Mouse (Mus musculus) liver, adult 2 months (tissue): ENCODE data around the gene Gdf7.

ENCODE experiments used
- CTCF ChIP-seq: fragments of 200-500 bp; IDR thresholded peaks from 2 replicates; pipeline ENCODE4 v1.5.1; 2011; ENCODE audit warnings: low read depth, low read length, control low read depth
- POLR2A ChIP-seq: fragments of 200-500 bp; IDR thresholded peaks from 2 replicates; pipeline ENCODE4 v1.6.1; 2011; ENCODE audit warnings: low read length, control low read depth; ENCODE audit not compliant: insufficient read depth; ENCODE audit errors: extremely low read depth

GRCm38 (mm10) chr12:8296154-8296553, 5.6 kb downstream of the Gdf7 start:
- TF ChIP-seq CTCF = no peak
- no peak for TF ChIP-seq POLR2A
